In genomic region chr2:121575741-121576201, GRCm38 (mm10) we compare ENCODE assay signal across 13 mouse cellular contexts.
DNase-seq lines count a peak whose midpoint lies in the region; ATAC-seq and TF ChIP-seq lines count a peak whose summit lies in the region.
"Had no signal": no experiment of that assay in that cellular context is flagged by ENCODE, and none has a peak within 500 bp of the region (broad histone marks: within the 10 kb centered on the region; RNA-seq: fewer than 3 reads in every experiment).

No protein-coding gene starts in this region.

- H3K4me3 ChIP-seq in heart, embryonic 13.5 days = no peak overlapping the region
- H3K4me3 ChIP-seq in myocyte = no peak overlapping the region
- H3K4me3 ChIP-seq: forebrain, embryonic 13.5 days; heart, embryonic 15.5 days; midbrain, embryonic 13.5 days had no signal

- DNase-seq in heart, postnatal 10 days = no peak
- DNase-seq in R1 (ENCODE audit: low read depth, low spot score) = peak; percentile 34
- peak; percentile 96 for DNase-seq in fibroblast of lung, adult 2 months (ENCODE audit: low read depth)
- DNase-seq in gastrocnemius, postnatal 14 days = no peak
- no peak for DNase-seq in cerebellum, adult 8-10 months
- DNase-seq: kidney, postnatal 14 days; right cerebral cortex, postnatal 14 days had no signal

- peak overlapping the region; percentile 32; the same call in 1 of the 2 replicates for H3K27ac ChIP-seq in heart, embryonic 13.5 days (replicated peaks)
- H3K27ac ChIP-seq: forebrain, embryonic 13.5 days; heart, embryonic 15.5 days; liver, embryonic 14.5 days; midbrain, embryonic 13.5 days had no signal

- no peak overlapping the region for H3K4me2 ChIP-seq in heart, embryonic 13.5 days
- peak overlapping the region; percentile 72 for H3K4me2 ChIP-seq in myocyte (ENCODE audit: low read depth)
- H3K4me2 ChIP-seq: forebrain, embryonic 13.5 days; heart, embryonic 15.5 days; midbrain, embryonic 13.5 days had no signal

- H3K27me3 ChIP-seq in heart, embryonic 13.5 days (replicated peaks) = no peaks in the 10 kb centered on the region; the same call in 1 of the 2 replicates
- H3K27me3 ChIP-seq in myocyte (ENCODE audit: control insufficient read depth, insufficient read depth, insufficient read length) = no peaks in the 10 kb centered on the region
- H3K27me3 ChIP-seq: forebrain, embryonic 13.5 days; heart, embryonic 15.5 days had no signal

- no peak overlapping the region for H3ac ChIP-seq in myocyte (ENCODE audit: control insufficient read depth, insufficient read length)

- H3K9ac ChIP-seq in heart, embryonic 13.5 days = 0 out of 2 replicates have a peak overlapping the region, but pooled peaks have one; percentile 1
- H3K9ac ChIP-seq: forebrain, embryonic 13.5 days; heart, embryonic 15.5 days; liver, embryonic 14.5 days; midbrain, embryonic 13.5 days had no signal

- no peaks in the 10 kb centered on the region for H3K36me3 ChIP-seq in heart, embryonic 13.5 days
- no peaks in the 10 kb centered on the region for H3K36me3 ChIP-seq in myocyte (ENCODE audit: control insufficient read depth, insufficient read depth)
- H3K36me3 ChIP-seq: heart, embryonic 15.5 days had no signal

- WGBS in heart, embryonic 13.5 days = 33% methylated on average over 8 of the region's 8 CpGs

- ATAC-seq in heart, embryonic 13.5 days (ENCODE audit: extremely low read depth, insufficient number of reproducible peaks, low FRiP score, low TSS enrichment) = no peak
- ATAC-seq: forebrain, embryonic 13.5 days; midbrain, embryonic 13.5 days had no signal

- peaks cover 34% of the 10 kb centered on the region for H3K4me1 ChIP-seq in heart, embryonic 13.5 days
- H3K4me1 ChIP-seq: forebrain, embryonic 13.5 days; midbrain, embryonic 13.5 days had no signal

- no peaks in the 10 kb centered on the region for H3K9me3 ChIP-seq in heart, embryonic 13.5 days
- H3K9me3 ChIP-seq: forebrain, embryonic 13.5 days; heart, embryonic 15.5 days; midbrain, embryonic 13.5 days had no signal

- H3K79me2 ChIP-seq in myocyte (ENCODE audit: control insufficient read depth, insufficient read depth) = no peaks in the 10 kb centered on the region

- intact Hi-C loops in heart, postnatal 10 days (cut with DNase I) = loop anchor here (2.0 kb wide), 1 partner anchor 19 kb away; no protein-coding TSS in a partner anchor
- intact Hi-C loops in gastrocnemius, postnatal 14 days (cut with DNase I; ENCODE audit: low total_unique reads) = no loop called here

- no peak for TF ChIP-seq POLR2A in myocyte (IDR thresholded peaks at IDR 0.05; ENCODE audit: insufficient read length, low read depth)

TF ChIP-seq in myocyte, 11 proteins besides CTCF, POLR2A, EP300 and RAD21:
- TF ChIP-seq MYOD1 (IDR thresholded peaks at IDR 0.05; ENCODE audit: control insufficient read depth in 1 of 3, insufficient read length in 2 of 3, low read depth in 2 of 3) (peak; percentile 63 to 80 (median 69)), E2F4 (IDR thresholded peaks at IDR 0.05; ENCODE audit: insufficient read depth) (no peak), USF1 (IDR thresholded peaks at IDR 0.05; ENCODE audit: low read depth) (no peak), REST (IDR thresholded peaks at IDR 0.05; ENCODE audit: insufficient read depth, insufficient read length) (no peak)
TF ChIP-seq in myocyte: peak in this region for 1.

Comparison
In these comparisons a context has a peak if more than half of its experiments do, and no peak if none do; other contexts are left out.
1. DNase-seq: peak in R1 (single experiment) and fibroblast of lung, adult 2 months (single experiment); none in heart, postnatal 10 days (0 of 2), gastrocnemius, postnatal 14 days (single experiment) and cerebellum, adult 8-10 months (single experiment).